20 mouse cellular contexts compared by ENCODE assay signal in genomic region chr9:63309956-63310355, GRCm38 (mm10).
DNase-seq lines count a peak whose midpoint lies in the region; ATAC-seq and TF ChIP-seq lines count a peak whose summit lies in the region.
"Had no signal": no experiment of that assay in that cellular context is flagged by ENCODE, and none has a peak within 500 bp of the region (broad histone marks: within the 10 kb centered on the region; RNA-seq: fewer than 3 reads in every experiment).

No protein-coding gene starts in this region.

- DNase-seq in heart, adult 11 months, result peak; percentile 95
- no peak for DNase-seq in heart, postnatal 25 days (ENCODE audit: low spot score)
- no peak for DNase-seq in heart, postnatal 0 days (ENCODE audit: low spot score)
- DNase-seq in adrenal gland, postnatal 10 days, result no peak
- DNase-seq: adrenal gland, postnatal 25 days; cerebellum, postnatal 10 days; embryo, embryonic 11 days; gastrocnemius, postnatal 10 days; kidney, adult 11 months; kidney, adult 9 months had no signal

- no peak overlapping the region for H3K4me2 ChIP-seq in heart, embryonic 12.5 days
- H3K4me2 ChIP-seq in heart, postnatal 0 days (ENCODE audit: low read depth, low read length), result no peak overlapping the region
- peak overlapping the region; percentile 5 for H3K4me2 ChIP-seq in myocyte (ENCODE audit: low read depth)
- H3K4me2 ChIP-seq in intestine, postnatal 0 days (replicated peaks; ENCODE audit: low read depth), result no peak overlapping the region
- H3K4me2 ChIP-seq: embryonic facial prominence, embryonic 15.5 days; hindbrain, embryonic 12.5 days had no signal

- TF ChIP-seq CTCF in heart, postnatal 0 days (IDR thresholded peaks at IDR 0.05; ENCODE audit: low read depth), result no peak
- TF ChIP-seq CTCF in intestine, postnatal 0 days (IDR thresholded peaks at IDR 0.05; ENCODE audit: low read depth), result no peak

- H3ac ChIP-seq in myocyte (ENCODE audit: control insufficient read depth, insufficient read length), result no peak overlapping the region

- no peaks in the 10 kb centered on the region for H3K79me2 ChIP-seq in myocyte (ENCODE audit: control insufficient read depth, insufficient read depth)

- H3K9ac ChIP-seq in heart, embryonic 12.5 days, result no peak overlapping the region
- H3K9ac ChIP-seq in heart, postnatal 0 days (replicated peaks; ENCODE audit: low read depth, low read length), result no peak overlapping the region
- no peak overlapping the region for H3K9ac ChIP-seq in intestine, postnatal 0 days (ENCODE audit: low read depth, low read length)
- H3K9ac ChIP-seq: embryonic facial prominence, embryonic 15.5 days; hindbrain, embryonic 12.5 days had no signal

- no peak overlapping the region for H3K4me3 ChIP-seq in heart, embryonic 12.5 days
- H3K4me3 ChIP-seq in heart, postnatal 0 days (ENCODE audit: low read depth, low read length), result no peak overlapping the region
- no peak overlapping the region for H3K4me3 ChIP-seq in myocyte
- no peak overlapping the region for H3K4me3 ChIP-seq in intestine, postnatal 0 days (ENCODE audit: low read depth, low read length)
- H3K4me3 ChIP-seq: embryonic facial prominence, embryonic 15.5 days; erythroblast, embryonic 14.5 days; forebrain, embryonic 10.5 days; hindbrain, embryonic 12.5 days had no signal

- no peak for TF ChIP-seq POLR2A in myocyte (IDR thresholded peaks at IDR 0.05; ENCODE audit: insufficient read length, low read depth)

- TF ChIP-seq EP300 in heart, postnatal 0 days (IDR thresholded peaks at IDR 0.05; ENCODE audit: low read depth), result no peak

- 0 out of 2 replicates have a peak overlapping the region, but pooled peaks have one; percentile 5 for H3K27ac ChIP-seq in heart, embryonic 12.5 days (ENCODE audit: poor library complexity, severe bottlenecking)
- peak overlapping the region; percentile 27; the same call in 1 of the 2 replicates for H3K27ac ChIP-seq in heart, postnatal 0 days (ENCODE audit: low read depth)
- H3K27ac ChIP-seq in intestine, postnatal 0 days (ENCODE audit: low read depth, low read length), result no peak overlapping the region
- H3K27ac ChIP-seq: embryonic facial prominence, embryonic 15.5 days; forebrain, embryonic 10.5 days; hindbrain, embryonic 12.5 days had no signal

- ATAC-seq in heart, embryonic 12.5 days (ENCODE audit: insufficient number of reproducible peaks, low FRiP score), result no peak
- ATAC-seq in heart, postnatal 0 days (ENCODE audit: insufficient read depth, low read depth), result peak; percentile 21; the same call in 1 of the 2 replicates
- no peak for ATAC-seq in intestine, postnatal 0 days
- ATAC-seq: forebrain, embryonic 14.5 days; hindbrain, embryonic 16.5 days; inflammation-experienced regulatory T-cells, adult 6 months had no signal

- H3K27me3 ChIP-seq in heart, embryonic 12.5 days (replicated peaks), result no peaks in the 10 kb centered on the region
- H3K27me3 ChIP-seq in heart, postnatal 0 days (ENCODE audit: control insufficient read depth, insufficient read depth, low read length), result no peaks in the 10 kb centered on the region
- no peaks in the 10 kb centered on the region for H3K27me3 ChIP-seq in myocyte (ENCODE audit: control insufficient read depth, insufficient read depth, insufficient read length)
- H3K27me3 ChIP-seq in intestine, postnatal 0 days (replicated peaks; ENCODE audit: control insufficient read depth, insufficient read depth, low read length), result no peaks in the 10 kb centered on the region
- H3K27me3 ChIP-seq: embryonic facial prominence, embryonic 15.5 days; hindbrain, embryonic 12.5 days had no signal

- H3K4me1 ChIP-seq in heart, embryonic 12.5 days (replicated peaks), result peaks cover 38% of the 10 kb centered on the region
- H3K4me1 ChIP-seq in heart, postnatal 0 days (ENCODE audit: control insufficient read depth, insufficient read depth), result peaks cover 31% of the 10 kb centered on the region
- H3K4me1 ChIP-seq in intestine, postnatal 0 days (replicated peaks; ENCODE audit: control insufficient read depth, insufficient read depth, low read length), result peaks cover 11% of the 10 kb centered on the region; the same call in 1 of the 2 replicates

- H3K9me3 ChIP-seq in heart, embryonic 12.5 days (replicated peaks), result no peaks in the 10 kb centered on the region
- no peaks in the 10 kb centered on the region for H3K9me3 ChIP-seq in heart, postnatal 0 days (replicated peaks; ENCODE audit: control insufficient read depth, low read length)
- H3K9me3 ChIP-seq in intestine, postnatal 0 days (ENCODE audit: control insufficient read depth), result no peaks in the 10 kb centered on the region
- H3K9me3 ChIP-seq: embryonic facial prominence, embryonic 15.5 days; hindbrain, embryonic 12.5 days had no signal

- peaks cover 6% of the 10 kb centered on the region for H3K36me3 ChIP-seq in heart, embryonic 12.5 days
- H3K36me3 ChIP-seq in heart, postnatal 0 days (replicated peaks; ENCODE audit: control insufficient read depth, insufficient read depth, low read length), result peaks cover 6% of the 10 kb centered on the region; the same call in 1 of the 2 replicates
- H3K36me3 ChIP-seq in myocyte (ENCODE audit: control insufficient read depth, insufficient read depth), result no peaks in the 10 kb centered on the region
- H3K36me3 ChIP-seq in intestine, postnatal 0 days (ENCODE audit: control insufficient read depth, insufficient read depth), result no peaks in the 10 kb centered on the region
- H3K36me3 ChIP-seq: hindbrain, embryonic 12.5 days had no signal

- WGBS in heart, embryonic 12.5 days, result 65% methylated on average over 6 of the region's 6 CpGs
- 65% methylated on average over 6 of the region's 6 CpGs for WGBS in heart, postnatal 0 days
- WGBS in intestine, postnatal 0 days, result 89% methylated on average over 6 of the region's 6 CpGs

- intact Hi-C loops in heart, postnatal 25 days (cut with DNase I), result no loop called here

TF ChIP-seq in myocyte, 11 proteins besides CTCF, POLR2A, EP300 and RAD21:
- TF ChIP-seq MYOD1 (IDR thresholded peaks at IDR 0.05; ENCODE audit: control insufficient read depth in 1 of 3, insufficient read length in 2 of 3, low read depth in 2 of 3) (no peak), E2F4 (IDR thresholded peaks at IDR 0.05; ENCODE audit: insufficient read depth) (no peak), POLR2AphosphoS2 (IDR thresholded peaks at IDR 0.05; ENCODE audit: insufficient read length, low read depth) (no peak), REST (IDR thresholded peaks at IDR 0.05; ENCODE audit: insufficient read depth, insufficient read length) (no peak), TCF3 (IDR thresholded peaks at IDR 0.05; ENCODE audit: insufficient read length, low read depth) (no peak), SRF (IDR thresholded peaks at IDR 0.05; ENCODE audit: control insufficient read depth, insufficient read length, low read depth) (no peak), TCF12 (IDR thresholded peaks at IDR 0.05; ENCODE audit: insufficient read depth, poor library complexity, severe bottlenecking) (no peak), MYOG (IDR thresholded peaks at IDR 0.05; ENCODE audit: control insufficient read depth in 1 of 3, insufficient read depth in 1 of 3, insufficient read length in 2 of 3, low read depth in 2 of 3) (no peak), USF1 (IDR thresholded peaks at IDR 0.05; ENCODE audit: low read depth) (no peak), CEBPB (IDR thresholded peaks at IDR 0.05; ENCODE audit: insufficient read depth, poor library complexity, severe bottlenecking) (no peak), MAX (IDR thresholded peaks at IDR 0.05; ENCODE audit: low read depth) (no peak)
